Mouse (Mus musculus) embryonic facial prominence, embryonic 11.5 days (tissue): ENCODE data around the gene Akap3. TPM values are rescaled to one million over a fixed set of nuclear protein-coding genes. Genes with fewer than 3 reads are reported as not detected.

ENCODE experiments used
- ATAC-seq: fragments of 200-750 bp; cut with Nextera tagmentation; replicated peaks from 2 replicates; pipeline ENCODE4 v1.8.0; 2017; ENCODE audit warnings: low read depth; ENCODE audit not compliant: insufficient number of reproducible peaks, low FRiP score, low TSS enrichment
- DNase-seq: peaks from one replicate; pipeline ENCODE4 v3.0.0-alpha.2; 2015; ENCODE audit warnings: low spot score
- H3K27ac ChIP-seq: fragments of 300-500 bp; sonication (generic); replicated peaks from 2 replicates; pipeline ENCODE4 v1.5.1; 2014; ENCODE audit warnings: mild to moderate bottlenecking, low read depth, low read length, control low read depth
- H3K27me3 ChIP-seq: fragments of 300-500 bp; sonication (generic); 2 replicates; pipeline ENCODE4 v1.6.1; 2014; ENCODE audit warnings: mild to moderate bottlenecking, low read length, moderate library complexity, mixed read lengths; ENCODE audit not compliant: control insufficient read depth, insufficient read depth
- H3K36me3 ChIP-seq: fragments of 300-500 bp; sonication (generic); replicated peaks from 2 replicates; pipeline ENCODE4 v1.6.1; 2014; ENCODE audit warnings: low read depth, mild to moderate bottlenecking, low read length, moderate library complexity, mixed read lengths; ENCODE audit not compliant: control insufficient read depth, insufficient read depth
- H3K4me1 ChIP-seq: fragments of 300-500 bp; sonication (generic); 2 replicates; pipeline ENCODE4 v1.6.1; 2014; ENCODE audit warnings: low read length, mixed read lengths; ENCODE audit not compliant: control insufficient read depth, insufficient read depth
- H3K4me2 ChIP-seq: fragments of 300-500 bp; sonication (generic); 2 replicates; pipeline ENCODE4 v1.6.1; 2014; ENCODE audit warnings: low read depth, mild to moderate bottlenecking, control low read depth, low read length, moderate library complexity
- H3K4me3 ChIP-seq: fragments of 300-500 bp; sonication (generic); 2 replicates; pipeline ENCODE4 v1.5.1; 2014; ENCODE audit warnings: low read depth, low read length, control low read depth
- H3K9ac ChIP-seq: fragments of 300-500 bp; sonication (generic); replicated peaks from 2 replicates; pipeline ENCODE4 v1.6.1; 2014; ENCODE audit warnings: mild to moderate bottlenecking, control low read depth, low read length
- H3K9me3 ChIP-seq: fragments of 300-500 bp; sonication (generic); replicated peaks from 2 replicates; pipeline ENCODE4 v1.6.1; 2016; ENCODE audit warnings: mild to moderate bottlenecking, low read length, inconsistent platforms, mixed read lengths; ENCODE audit not compliant: control insufficient read depth
- WGBS: fragments of 180-500 bp; shearing (Covaris S2); extraction: QIAGEN DNeasy Blood & Tissue Kit; methylation state at CpG from one replicate; pipeline ENCODE4 v1.1.7; 2014; 5-methylcytosine and 5-hydroxymethylcytosine counted together
- polyA plus RNA-seq: library from polyadenylated mRNA; unstranded; fragments of >200 nt; fragmentation: Nextera tagmentation; extraction: Ambion mirVana; gene quantifications from 2 replicates; pipeline ENCODE4 v1.2.1, GENCODE M21; 2014

The Akap3 gene
- polyA plus RNA-seq, 1 experiment from 2014 or later: not detected

- H3K4me2 ChIP-seq: no peak overlapping the region
- DNase-seq: no peak
- peaks cover 4% of the 10 kb centered on the region for H3K36me3 ChIP-seq
- H3K9ac ChIP-seq: no peak overlapping the region
- ATAC-seq: no peak
- H3K27me3 ChIP-seq: no peaks in the 10 kb centered on the region
- H3K9me3 ChIP-seq: no peaks in the 10 kb centered on the region
- no peak overlapping the region for H3K27ac ChIP-seq
- 80% methylated on average over 8 of the region's 8 CpGs for WGBS
- no peak overlapping the region for H3K4me3 ChIP-seq
- H3K4me1 ChIP-seq: no peaks in the 10 kb centered on the region
Measured at GRCm38 (mm10) chr6:126836628-126837027, 16.3 kb upstream of the Akap3 start.

- DNase-seq (peak; percentile 95), ATAC-seq (peak; percentile 72)
- H3K27me3 ChIP-seq: no peaks in the 10 kb centered on the region
- H3K36me3 ChIP-seq: no peaks in the 10 kb centered on the region
- peak within 1 kb of the TSS; percentile 86 for H3K9ac ChIP-seq
- H3K4me3 ChIP-seq: peak within 1 kb of the TSS; percentile 88
- 6% methylated on average over 46 of the region's 46 CpGs for WGBS
- H3K4me1 ChIP-seq: peaks cover 4% of the 10 kb centered on the region; the same call in 1 of the 2 replicates
- H3K9me3 ChIP-seq: no peaks in the 10 kb centered on the region
- H3K27ac ChIP-seq: no peak within 1 kb of the TSS
- peak within 1 kb of the TSS; percentile 68 for H3K4me2 ChIP-seq
Measured at GRCm38 (mm10) chr6:126848712-126849704, 3.9 kb upstream of the Akap3 start, which contains the start of gene Ndufa9. Gene Ndufa9 (minus strand): TSS chr6:126849136.

GRCm38 (mm10) chr6:126877118-126877517 is 24.2 kb downstream of the Akap3 start:
- Histone ChIP-seq H3K4me1 (no peaks in the 10 kb centered on the region), H3K4me2 (no peak overlapping the region), H3K9ac (no peak overlapping the region), H3K9me3 (no peaks in the 10 kb centered on the region), H3K4me3 (no peak overlapping the region), H3K36me3 (no peaks in the 10 kb centered on the region), H3K27me3 (no peaks in the 10 kb centered on the region), H3K27ac (no peak overlapping the region)
- 79% methylated on average over 8 of the region's 8 CpGs for WGBS
- no peak for ATAC-seq
- DNase-seq: no peak

- Histone ChIP-seq H3K4me1 (no peaks in the 10 kb centered on the region), H3K27ac (no peak overlapping the region), H3K4me2 (no peak overlapping the region), H3K9ac (no peak overlapping the region), H3K9me3 (no peaks in the 10 kb centered on the region), H3K27me3 (no peaks in the 10 kb centered on the region), H3K36me3 (no peaks in the 10 kb centered on the region), H3K4me3 (no peak overlapping the region)
- no peak for ATAC-seq
- DNase-seq: no peak
- 80% methylated on average over 4 of the region's 5 CpGs for WGBS
Measured at GRCm38 (mm10) chr6:126907378-126907777, 54.5 kb downstream of the Akap3 start.

GRCm38 (mm10) chr6:126907876-126908275 is 55.0 kb downstream of the Akap3 start:
- Histone ChIP-seq H3K27me3 (no peaks in the 10 kb centered on the region), H3K9ac (no peak overlapping the region), H3K36me3 (no peaks in the 10 kb centered on the region), H3K4me3 (no peak overlapping the region), H3K4me1 (no peaks in the 10 kb centered on the region), H3K9me3 (no peaks in the 10 kb centered on the region), H3K27ac (no peak overlapping the region), H3K4me2 (no peak overlapping the region)
- DNase-seq (no peak), ATAC-seq (no peak)
- 51% methylated on average over 3 of the region's 3 CpGs for WGBS

DNA sequence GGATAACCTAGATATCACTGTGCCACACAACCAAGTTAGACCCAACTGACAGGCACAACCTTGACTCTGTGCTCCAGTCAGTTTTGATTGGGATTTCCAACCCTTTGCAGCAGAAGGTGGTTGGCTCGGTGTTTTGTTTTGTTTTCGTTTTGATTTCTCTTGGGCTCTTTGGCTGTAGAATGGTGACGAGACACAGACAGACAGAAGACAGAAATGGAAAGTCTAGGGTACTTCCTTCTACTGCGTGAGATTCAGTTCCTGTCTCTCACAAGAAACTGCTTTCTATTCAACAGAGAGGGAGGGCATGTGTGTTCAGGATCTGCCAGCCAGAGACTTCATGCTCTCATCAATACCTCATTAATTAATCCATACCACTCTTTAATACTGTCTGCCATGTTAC is 57.8 kb downstream of the Akap3 start:
- WGBS: 71% methylated on average over 4 of the region's 4 CpGs
- no peaks in the 10 kb centered on the region for H3K9me3 ChIP-seq
- H3K36me3 ChIP-seq: no peaks in the 10 kb centered on the region
- H3K4me3 ChIP-seq: no peak overlapping the region
- no peak overlapping the region for H3K27ac ChIP-seq
- H3K27me3 ChIP-seq: no peaks in the 10 kb centered on the region
- H3K4me1 ChIP-seq: no peaks in the 10 kb centered on the region
- H3K4me2 ChIP-seq: no peak overlapping the region
- DNase-seq (no peak), ATAC-seq (no peak)
- H3K9ac ChIP-seq: no peak overlapping the region

GRCm38 (mm10) chr6:126914928-126915327 is 62.0 kb downstream of the Akap3 start:
- no peaks in the 10 kb centered on the region for H3K36me3 ChIP-seq
- no peak overlapping the region for H3K4me2 ChIP-seq
- H3K9ac ChIP-seq: no peak overlapping the region
- ATAC-seq (no peak), DNase-seq (no peak)
- no peak overlapping the region for H3K27ac ChIP-seq
- H3K4me3 ChIP-seq: no peak overlapping the region
- no peaks in the 10 kb centered on the region for H3K9me3 ChIP-seq
- H3K4me1 ChIP-seq: no peaks in the 10 kb centered on the region
- WGBS: 81% methylated on average over 5 of the region's 5 CpGs
- H3K27me3 ChIP-seq: no peaks in the 10 kb centered on the region
